Mouse (Mus musculus): Measurements from ENCODE around the gene Tctex1d1. TPM values are rescaled to one million over a fixed set of nuclear protein-coding genes. Genes with fewer than 3 reads are reported as not detected.

Tctex1d1 gene
- polyA plus RNA-seq, 1 experiment from 2014 or later, result 1.2 TPM

DNA sequence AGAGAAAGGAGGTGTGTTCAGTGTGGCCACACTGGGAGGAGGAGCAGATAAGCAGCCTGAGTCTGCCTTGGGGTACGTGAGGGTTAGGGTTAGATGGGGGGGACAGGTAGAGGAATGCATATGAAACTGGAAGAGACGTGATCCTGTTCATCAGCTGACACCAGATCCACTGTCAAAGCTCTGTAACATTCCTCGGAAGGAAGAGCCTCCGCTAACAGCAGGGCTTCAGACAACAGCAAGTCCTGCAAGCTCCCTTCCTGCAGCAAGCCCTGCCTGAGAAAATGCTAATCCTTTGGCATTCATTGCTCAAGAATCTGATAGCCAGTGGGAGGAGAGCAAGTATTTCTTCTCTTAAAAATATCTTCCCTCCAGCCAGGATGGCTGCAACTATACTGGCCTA, 35.1 kb downstream of the Tctex1d1 start:
- H3K9ac ChIP-seq (ENCODE audit: low read depth, low read length), result no peak overlapping the region
- no peaks in the 10 kb centered on the region for H3K27me3 ChIP-seq (replicated peaks; ENCODE audit: control insufficient read depth, insufficient read depth, low read length)
- peaks cover 17% of the 10 kb centered on the region for H3K4me1 ChIP-seq (ENCODE audit: control insufficient read depth, insufficient read depth, low read length)
- no peak overlapping the region for H3K4me3 ChIP-seq (ENCODE audit: low read depth, low read length)
- H3K4me2 ChIP-seq (ENCODE audit: low read depth, low read length), result peak overlapping the region; percentile 35
- H3K36me3 ChIP-seq (ENCODE audit: control insufficient read depth, insufficient read depth, low read length), result no peaks in the 10 kb centered on the region
- 11% methylated on average over 4 of the region's 4 CpGs for WGBS
- no peak overlapping the region; the same call in 1 of the 2 replicates for H3K27ac ChIP-seq (replicated peaks; ENCODE audit: low read depth, low read length)
- ATAC-seq (ENCODE audit: low read depth) (peak; percentile 37; the same call in 1 of the 2 replicates), DNase-seq (ENCODE audit: low spot score) (peak; percentile 51)
- H3K9me3 ChIP-seq (ENCODE audit: control insufficient read depth, low read length), result no peaks in the 10 kb centered on the region

DNA sequence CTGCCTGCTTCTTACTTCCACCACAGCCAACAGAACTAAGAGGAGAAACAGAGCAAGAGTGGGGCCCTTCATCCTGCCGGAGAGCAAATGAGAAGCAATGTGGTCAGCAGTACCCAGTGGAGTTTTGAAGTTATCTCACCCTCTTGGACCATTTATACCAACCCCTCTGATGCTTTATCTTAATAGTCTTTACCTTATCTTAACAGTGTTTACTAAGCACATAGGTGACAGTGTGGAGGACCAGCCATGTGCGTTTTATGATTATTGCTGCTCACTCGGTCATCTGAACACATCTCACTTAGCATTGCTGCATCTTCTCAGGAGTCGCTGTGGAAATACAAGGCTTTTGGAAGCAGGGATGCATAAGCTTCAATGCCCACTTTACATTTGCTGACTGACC, 48.2 kb downstream of the Tctex1d1 start, which contains the start of gene Insl5:
Gene Insl5 (minus strand): TSS at position 222 of the 400 bp plus-strand sequence.
- DNase-seq (ENCODE audit: low spot score) (no peak), ATAC-seq (ENCODE audit: low read depth) (no peak)
- Histone ChIP-seq H3K4me3 (ENCODE audit: low read depth, low read length) (no peak within 1 kb of the TSS), H3K9ac (ENCODE audit: low read depth, low read length) (no peak within 1 kb of the TSS), H3K27ac (replicated peaks; ENCODE audit: low read depth, low read length) (no peak within 1 kb of the TSS), H3K27me3 (replicated peaks; ENCODE audit: control insufficient read depth, insufficient read depth, low read length) (no peaks in the 10 kb centered on the region), H3K9me3 (ENCODE audit: control insufficient read depth, low read length) (no peaks in the 10 kb centered on the region), H3K36me3 (ENCODE audit: control insufficient read depth, insufficient read depth, low read length) (no peaks in the 10 kb centered on the region), H3K4me1 (ENCODE audit: control insufficient read depth, insufficient read depth, low read length) (no peaks in the 10 kb centered on the region), H3K4me2 (ENCODE audit: low read depth, low read length) (no peak within 1 kb of the TSS)
- WGBS, result 88% methylated on average over 4 of the region's 4 CpGs

DNA sequence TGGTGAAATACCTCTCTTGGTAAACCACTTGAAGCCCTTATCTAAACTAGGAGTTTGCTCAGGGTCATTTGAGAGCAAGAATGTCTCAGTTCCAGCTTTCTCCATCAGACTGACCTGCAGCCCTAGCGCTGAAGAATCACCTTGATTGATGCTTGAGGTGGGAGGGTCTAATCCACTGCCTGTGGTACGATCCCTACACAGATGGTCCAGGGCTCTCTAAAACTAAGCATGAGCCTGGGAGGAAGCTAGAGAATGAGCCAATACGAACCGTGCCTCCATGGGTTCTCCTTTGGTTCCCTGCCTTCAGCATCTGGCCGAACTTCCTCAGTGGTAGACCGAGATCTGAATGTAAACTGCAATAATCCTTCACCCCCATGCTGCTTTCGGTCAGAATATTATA, 49.3 kb downstream of the Tctex1d1 start:
- H3K9ac ChIP-seq (ENCODE audit: low read depth, low read length), result no peak overlapping the region
- no peak for ATAC-seq (ENCODE audit: low read depth)
- no peak overlapping the region for H3K27ac ChIP-seq (replicated peaks; ENCODE audit: low read depth, low read length)
- H3K9me3 ChIP-seq (ENCODE audit: control insufficient read depth, low read length), result no peaks in the 10 kb centered on the region
- no peak overlapping the region for H3K4me3 ChIP-seq (ENCODE audit: low read depth, low read length)
- no peaks in the 10 kb centered on the region for H3K4me1 ChIP-seq (ENCODE audit: control insufficient read depth, insufficient read depth, low read length)
- H3K4me2 ChIP-seq (ENCODE audit: low read depth, low read length), result no peak overlapping the region
- no peaks in the 10 kb centered on the region for H3K27me3 ChIP-seq (replicated peaks; ENCODE audit: control insufficient read depth, insufficient read depth, low read length)
- DNase-seq (ENCODE audit: low spot score), result no peak
- 75% methylated on average over 7 of the region's 7 CpGs for WGBS
- H3K36me3 ChIP-seq (ENCODE audit: control insufficient read depth, insufficient read depth, low read length), result no peaks in the 10 kb centered on the region

DNA sequence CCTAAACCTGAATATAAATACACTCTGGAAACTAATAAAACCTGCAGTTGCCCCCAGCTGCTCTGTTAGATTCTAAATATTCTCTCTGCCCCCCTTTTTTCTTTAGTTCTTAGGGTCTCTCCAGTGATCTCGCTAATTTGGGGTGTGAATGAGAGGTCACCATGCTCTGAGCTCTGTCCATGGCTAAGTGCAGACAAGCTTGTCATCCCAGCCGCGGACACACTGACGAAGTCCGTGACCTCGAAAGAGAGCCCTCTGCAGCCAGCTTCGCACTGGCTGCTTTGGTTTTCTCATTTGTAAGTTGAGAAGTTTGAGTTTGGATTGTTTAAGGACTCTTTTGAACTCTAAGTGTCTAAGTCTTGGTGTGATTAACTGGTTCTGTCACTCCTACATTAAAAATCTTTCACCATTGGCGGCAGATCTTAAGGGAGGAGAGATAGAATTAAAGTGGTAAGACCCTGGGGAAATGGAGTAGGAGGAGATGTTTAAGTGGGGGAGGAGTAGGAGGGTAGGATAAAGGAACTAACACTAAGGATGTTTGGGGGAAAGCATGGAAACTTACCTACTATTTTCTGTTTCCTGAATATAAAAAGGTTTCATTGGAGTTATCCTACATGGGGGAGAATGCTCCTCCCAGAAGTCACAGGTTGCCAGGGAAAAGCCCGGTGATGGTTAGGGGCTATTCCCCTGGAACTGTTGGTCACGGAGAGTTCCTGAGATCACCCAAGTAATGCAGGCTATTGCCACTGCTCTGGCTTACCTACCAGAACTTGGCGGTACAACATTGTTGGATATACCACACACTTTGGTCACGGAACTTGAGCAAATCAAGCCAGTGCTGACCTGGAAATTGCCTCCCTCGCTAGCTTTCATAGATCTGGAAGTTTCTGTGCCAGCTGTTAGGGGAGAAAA, 50.0 kb downstream of the Tctex1d1 start:
- Histone ChIP-seq H3K9me3 (ENCODE audit: control insufficient read depth, low read length) (no peaks in the 10 kb centered on the region), H3K36me3 (ENCODE audit: control insufficient read depth, insufficient read depth, low read length) (no peaks in the 10 kb centered on the region), H3K9ac (ENCODE audit: low read depth, low read length) (no peak overlapping the region), H3K4me3 (ENCODE audit: low read depth, low read length) (no peak overlapping the region), H3K27ac (replicated peaks; ENCODE audit: low read depth, low read length) (no peak overlapping the region), H3K4me2 (ENCODE audit: low read depth, low read length) (no peak overlapping the region), H3K27me3 (replicated peaks; ENCODE audit: control insufficient read depth, insufficient read depth, low read length) (no peaks in the 10 kb centered on the region), H3K4me1 (ENCODE audit: control insufficient read depth, insufficient read depth, low read length) (no peaks in the 10 kb centered on the region)
- 62% methylated on average over 13 of the region's 13 CpGs for WGBS
- ATAC-seq (ENCODE audit: low read depth), result no peak
- DNase-seq (ENCODE audit: low spot score), result no peak

DNA sequence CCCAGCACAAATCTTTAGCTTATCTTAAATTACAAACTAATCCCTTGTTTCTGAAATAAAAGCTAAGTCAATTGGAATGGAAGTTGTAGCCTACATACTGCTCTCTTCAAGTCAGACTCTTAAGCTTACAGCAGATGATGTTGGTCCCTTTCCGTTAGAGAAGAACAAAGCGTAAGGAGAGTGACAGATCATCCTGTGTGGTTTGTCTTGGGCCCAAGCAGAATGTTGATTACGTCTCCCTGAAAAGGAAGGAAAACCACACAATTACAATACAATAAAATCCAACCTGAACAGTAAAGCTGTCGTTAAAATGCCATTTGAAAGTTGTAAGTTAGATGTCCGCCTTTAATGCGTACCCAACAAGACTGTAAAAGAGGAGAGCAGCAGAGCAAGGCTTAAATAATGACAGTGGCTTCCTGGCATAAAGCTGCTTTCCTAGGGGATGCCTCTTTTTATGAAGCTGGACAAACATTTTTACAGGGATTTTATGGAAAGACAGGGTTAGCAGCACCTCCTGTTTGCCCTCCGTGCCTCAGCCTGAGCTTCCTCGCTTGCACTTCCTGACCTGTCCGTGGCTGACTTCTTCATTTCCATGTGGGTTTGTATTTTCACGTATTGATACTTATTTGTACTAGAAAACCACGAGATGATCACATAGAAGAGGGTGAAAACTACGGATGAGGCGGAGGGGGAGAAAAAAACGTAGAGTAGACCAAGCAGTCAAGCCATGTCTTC, 60.9 kb downstream of the Tctex1d1 start:
- no peak for DNase-seq (ENCODE audit: low spot score)
- WGBS, result 75% methylated on average over 14 of the region's 14 CpGs
- no peaks in the 10 kb centered on the region for H3K4me1 ChIP-seq (ENCODE audit: control insufficient read depth, insufficient read depth, low read length)
- H3K4me2 ChIP-seq (ENCODE audit: low read depth, low read length), result no peak overlapping the region
- H3K27me3 ChIP-seq (replicated peaks; ENCODE audit: control insufficient read depth, insufficient read depth, low read length), result no peaks in the 10 kb centered on the region
- ATAC-seq (ENCODE audit: low read depth), result no peak
- H3K9ac ChIP-seq (ENCODE audit: low read depth, low read length), result no peak overlapping the region
- no peak overlapping the region for H3K4me3 ChIP-seq (ENCODE audit: low read depth, low read length)
- H3K27ac ChIP-seq (replicated peaks; ENCODE audit: low read depth, low read length), result no peak overlapping the region
- no peaks in the 10 kb centered on the region for H3K36me3 ChIP-seq (ENCODE audit: control insufficient read depth, insufficient read depth, low read length)
- no peaks in the 10 kb centered on the region for H3K9me3 ChIP-seq (ENCODE audit: control insufficient read depth, low read length)

DNA sequence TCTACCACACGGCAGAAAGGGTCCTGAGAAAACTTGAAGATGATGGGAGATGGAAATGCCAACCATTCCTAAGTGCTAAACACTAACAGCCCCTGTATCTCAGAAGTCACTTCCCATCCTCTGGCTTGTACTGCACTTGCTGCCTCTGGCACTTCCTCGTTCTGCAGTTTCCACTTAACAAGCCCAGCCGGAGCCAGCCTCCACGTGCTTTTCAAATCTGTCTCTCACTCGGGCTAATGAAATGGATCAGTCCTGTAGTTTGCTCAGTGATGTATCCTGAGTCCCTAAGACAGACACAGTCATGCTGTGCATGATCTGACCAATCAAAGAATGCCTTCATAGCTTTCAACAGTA, 61.4 kb downstream of the Tctex1d1 start:
- Histone ChIP-seq H3K9me3 (ENCODE audit: control insufficient read depth, low read length) (no peaks in the 10 kb centered on the region), H3K27me3 (replicated peaks; ENCODE audit: control insufficient read depth, insufficient read depth, low read length) (no peaks in the 10 kb centered on the region), H3K4me2 (ENCODE audit: low read depth, low read length) (no peak overlapping the region), H3K4me3 (ENCODE audit: low read depth, low read length) (no peak overlapping the region), H3K27ac (replicated peaks; ENCODE audit: low read depth, low read length) (no peak overlapping the region), H3K4me1 (ENCODE audit: control insufficient read depth, insufficient read depth, low read length) (no peaks in the 10 kb centered on the region), H3K36me3 (ENCODE audit: control insufficient read depth, insufficient read depth, low read length) (no peaks in the 10 kb centered on the region), H3K9ac (ENCODE audit: low read depth, low read length) (no peak overlapping the region)
- ATAC-seq (ENCODE audit: low read depth) (no peak), DNase-seq (ENCODE audit: low spot score) (no peak)
- WGBS, result 38% methylated on average over 5 of the region's 5 CpGs

DNA sequence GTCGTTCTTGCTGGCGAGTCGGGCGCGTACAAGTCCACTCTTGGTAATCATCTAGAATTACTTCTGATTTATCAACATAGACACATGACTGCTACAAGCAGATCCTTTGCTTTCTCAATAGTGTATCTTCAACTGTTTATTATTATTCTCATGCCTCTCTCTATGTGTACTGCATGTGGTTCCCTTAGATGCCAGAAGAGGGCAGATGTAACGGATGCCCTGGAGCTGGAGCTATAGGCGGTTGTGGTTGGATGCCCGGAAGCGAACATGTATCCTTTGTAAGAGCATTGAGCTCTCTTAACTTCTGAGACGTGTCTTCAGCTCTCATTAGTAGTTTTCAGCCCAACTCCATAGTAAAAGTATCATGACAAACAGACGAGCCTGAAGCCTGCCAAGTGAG, 64.6 kb downstream of the Tctex1d1 start:
- 91% methylated on average over 11 of the region's 11 CpGs for WGBS
- Histone ChIP-seq H3K4me2 (ENCODE audit: low read depth, low read length) (no peak overlapping the region), H3K27ac (replicated peaks; ENCODE audit: low read depth, low read length) (no peak overlapping the region), H3K9me3 (ENCODE audit: control insufficient read depth, low read length) (no peaks in the 10 kb centered on the region), H3K36me3 (ENCODE audit: control insufficient read depth, insufficient read depth, low read length) (no peaks in the 10 kb centered on the region), H3K4me3 (ENCODE audit: low read depth, low read length) (no peak overlapping the region), H3K4me1 (ENCODE audit: control insufficient read depth, insufficient read depth, low read length) (no peaks in the 10 kb centered on the region), H3K27me3 (replicated peaks; ENCODE audit: control insufficient read depth, insufficient read depth, low read length) (no peaks in the 10 kb centered on the region), H3K9ac (ENCODE audit: low read depth, low read length) (no peak overlapping the region)
- ATAC-seq (ENCODE audit: low read depth), result no peak
- DNase-seq (ENCODE audit: low spot score), result no peak

DNA sequence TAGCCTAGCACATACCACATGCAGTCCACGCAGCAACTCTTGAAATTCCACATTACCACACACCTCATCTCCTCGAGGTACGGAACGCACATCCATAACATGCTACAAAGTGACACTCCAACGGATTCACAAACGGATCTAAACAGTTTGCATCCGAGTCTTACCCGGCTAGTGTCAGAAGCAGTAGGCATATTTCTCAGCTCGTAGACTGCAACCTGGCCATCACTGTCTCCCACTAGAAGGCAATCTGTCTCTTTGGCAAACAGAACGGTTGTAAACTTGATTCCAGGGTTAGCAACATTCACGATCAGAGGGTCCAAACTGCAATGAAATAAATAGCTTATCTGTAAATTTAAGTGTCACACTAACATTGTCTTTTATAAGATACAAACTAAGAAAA, 69.6 kb downstream of the Tctex1d1 start:
- H3K4me2 ChIP-seq (ENCODE audit: low read depth, low read length), result no peak overlapping the region
- no peaks in the 10 kb centered on the region for H3K27me3 ChIP-seq (replicated peaks; ENCODE audit: control insufficient read depth, insufficient read depth, low read length)
- H3K9me3 ChIP-seq (ENCODE audit: control insufficient read depth, low read length), result peaks cover 6% of the 10 kb centered on the region; the same call in 1 of the 2 replicates
- ATAC-seq (ENCODE audit: low read depth) (no peak), DNase-seq (ENCODE audit: low spot score) (no peak)
- H3K4me3 ChIP-seq (ENCODE audit: low read depth, low read length), result no peak overlapping the region
- H3K9ac ChIP-seq (ENCODE audit: low read depth, low read length), result no peak overlapping the region
- 90% methylated on average over 11 of the region's 11 CpGs for WGBS
- H3K4me1 ChIP-seq (ENCODE audit: control insufficient read depth, insufficient read depth, low read length), result no peaks in the 10 kb centered on the region
- H3K27ac ChIP-seq (replicated peaks; ENCODE audit: low read depth, low read length), result no peak overlapping the region
- H3K36me3 ChIP-seq (ENCODE audit: control insufficient read depth, insufficient read depth, low read length), result no peaks in the 10 kb centered on the region
